Comparison of ENCODE assay signal across 17 mouse cellular contexts in the genomic region with DNA sequence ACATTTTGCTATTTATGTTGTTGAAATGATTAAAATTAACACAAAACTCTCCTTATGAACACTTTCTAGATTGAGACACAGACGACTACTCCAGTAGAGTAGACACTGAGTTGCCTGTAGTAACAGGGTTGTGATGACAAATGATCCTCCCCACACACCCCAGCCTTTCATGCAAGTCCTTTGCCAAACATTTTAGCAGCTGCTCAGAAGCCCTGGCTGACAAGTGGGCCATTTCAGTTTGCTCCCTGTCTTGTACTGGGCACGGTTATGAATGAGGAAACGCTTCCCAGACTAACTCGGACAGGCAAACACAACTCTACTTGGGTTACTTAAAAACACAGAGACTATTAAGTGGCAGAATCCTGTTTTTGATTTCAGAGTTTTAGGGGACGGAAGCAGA. TPM values are rescaled to one million over a fixed set of nuclear protein-coding genes. Genes with fewer than 3 reads are reported as not detected.
DNase-seq lines count a peak whose midpoint lies in the region; ATAC-seq and TF ChIP-seq lines count a peak whose summit lies in the region.
"Had no signal": no experiment of that assay in that cellular context is flagged by ENCODE, and none has a peak within 500 bp of the region (broad histone marks: within the 10 kb centered on the region; RNA-seq: fewer than 3 reads in every experiment).

No protein-coding gene starts in this region.

- no peaks in the 10 kb centered on the region; the same call in none of the 2 replicates for H3K4me1 ChIP-seq in lung, embryonic 14.5 days (ENCODE audit: insufficient read depth)

- H3K9me3 ChIP-seq in lung, embryonic 14.5 days (ENCODE audit: low read depth, low read length) = no peaks in the 10 kb centered on the region
- H3K9me3 ChIP-seq: forebrain, embryonic 12.5 days; G1E; midbrain, embryonic 10.5 days had no signal

- no peak for TF ChIP-seq CTCF in lung, embryonic 14.5 days (IDR thresholded peaks at IDR 0.05; ENCODE audit: low read depth)

- H3K27ac ChIP-seq in lung, embryonic 14.5 days (ENCODE audit: low read depth) = no peak overlapping the region
- H3K27ac ChIP-seq: forebrain, embryonic 12.5 days; midbrain, embryonic 10.5 days had no signal

- no peak overlapping the region for H3K4me2 ChIP-seq in lung, embryonic 14.5 days
- H3K4me2 ChIP-seq: forebrain, embryonic 12.5 days had no signal

- no peaks in the 10 kb centered on the region for H3K27me3 ChIP-seq in lung, embryonic 14.5 days (ENCODE audit: insufficient read depth, low read length)
- H3K27me3 ChIP-seq: forebrain, embryonic 12.5 days had no signal

- DNase-seq in gastrocnemius, postnatal 25 days = peak; percentile 62
- DNase-seq in gastrocnemius, postnatal 4 days (ENCODE audit: low spot score in 2 of 2) = no peak
- peak; percentile 42 for DNase-seq in lung, embryonic 14.5 days
- no peak for DNase-seq in lung, postnatal 25 days (ENCODE audit: low spot score)
- DNase-seq in adipocyte (ENCODE audit: low spot score) = peak; percentile 68
- DNase-seq in lung, postnatal 14 days = peak; percentile 31
- DNase-seq: cerebellum, adult 8-10 months; embryo, embryonic 11 days; kidney, adult 9 months; layer of hippocampus, postnatal 36 days; liver; thymus, postnatal 25 days had no signal

- no peaks in the 10 kb centered on the region; the same call in 1 of the 2 replicates for H3K36me3 ChIP-seq in lung, embryonic 14.5 days (ENCODE audit: insufficient read depth)
- H3K36me3 ChIP-seq: forebrain, embryonic 12.5 days; midbrain, embryonic 10.5 days had no signal

- WGBS in lung, embryonic 14.5 days = 33% methylated on average over 5 of the region's 5 CpGs

- H3K9ac ChIP-seq in lung, embryonic 14.5 days = no peak overlapping the region
- H3K9ac ChIP-seq: forebrain, embryonic 12.5 days had no signal

- no peak overlapping the region for H3K4me3 ChIP-seq in lung, embryonic 14.5 days (ENCODE audit: low read depth, low read length)
- H3K4me3 ChIP-seq: forebrain, embryonic 12.5 days; midbrain, embryonic 10.5 days had no signal

- no peak for ATAC-seq in lung, embryonic 14.5 days (ENCODE audit: insufficient read depth)
- ATAC-seq in megakaryocyte, adult 5-6 weeks (ENCODE audit: poor library complexity, severe bottlenecking) = no peak
- ATAC-seq: CD4-positive, CD25-positive, alpha-beta regulatory T cell, adult 4 months had no signal

RNA-seq across cellular contexts. Expression of gene Hexim1, which starts 4.3 kb away (rescaled TPM):
- total RNA-seq in gastrocnemius, postnatal 25 days (2021) = 10 to 100 TPM; 17.4 to 19.0 TPM
- total RNA-seq in gastrocnemius, postnatal 4 days (2021) = 10 to 100 TPM; 26.9 to 29.6 TPM
- 5.3 and 5.8 TPM in 2 replicates for polyA plus RNA-seq in lung, embryonic 14.5 days (2014; fragmentation: Nextera tagmentation; extraction: Ambion mirVana)
- total RNA-seq in megakaryocyte, adult 5-6 weeks (2015) = 10.1 TPM in 2 replicates
- 17.0 and 24.6 TPM in 2 replicates for total RNA-seq in megakaryocyte, adult 5-6 weeks (2017)

RNA-seq across cellular contexts. Expression of gene Hexim2, which starts 11.9 kb away (rescaled TPM):
- 1 to 10 TPM; 1.0 to 1.9 TPM for total RNA-seq in gastrocnemius, postnatal 25 days (2021)
- total RNA-seq in gastrocnemius, postnatal 4 days (2021) = 1 to 10 TPM; 6.3 to 7.0 TPM
- 9.3 and 9.5 TPM in 2 replicates for polyA plus RNA-seq in lung, embryonic 14.5 days (2014; fragmentation: Nextera tagmentation; extraction: Ambion mirVana)
- total RNA-seq in megakaryocyte, adult 5-6 weeks (2015) = 0.25 and 1.8 TPM in 2 replicates
- total RNA-seq in megakaryocyte, adult 5-6 weeks (2017) = 1.0 and 2.1 TPM in 2 replicates

RNA-seq across cellular contexts. Expression of gene Acbd4, which starts 18.8 kb away (rescaled TPM):
- total RNA-seq in gastrocnemius, postnatal 25 days (2021) = 10 to 100 TPM; 23.7 to 29.7 TPM
- total RNA-seq in gastrocnemius, postnatal 4 days (2021) = 10 to 100 TPM; 45.0 to 53.0 TPM
- 11.0 and 14.4 TPM in 2 replicates for polyA plus RNA-seq in lung, embryonic 14.5 days (2014; fragmentation: Nextera tagmentation; extraction: Ambion mirVana)
- total RNA-seq in megakaryocyte, adult 5-6 weeks (2015) = 3.2 and 6.2 TPM in 2 replicates
- total RNA-seq in megakaryocyte, adult 5-6 weeks (2017) = 9.3 and 9.4 TPM in 2 replicates

RNA-seq across cellular contexts. Expression of gene Plcd3, which starts 18.9 kb away (rescaled TPM):
- total RNA-seq in gastrocnemius, postnatal 25 days (2021) = 1 to 10 TPM; 3.2 to 3.9 TPM
- total RNA-seq in gastrocnemius, postnatal 4 days (2021) = 10 to 100 TPM in 1 of 2 experiments, 1 to 10 TPM in 1; 9.3 to 12.4 TPM
- polyA plus RNA-seq in lung, embryonic 14.5 days (2014; fragmentation: Nextera tagmentation; extraction: Ambion mirVana) = 1.0 and 2.5 TPM in 2 replicates
- total RNA-seq in megakaryocyte, adult 5-6 weeks (2015) = not detected in 2 replicates
- not detected in 2 replicates for total RNA-seq in megakaryocyte, adult 5-6 weeks (2017)
- polyA plus RNA-seq: G1E had no signal

RNA-seq across cellular contexts. Expression of gene Fmnl1, which starts 50.6 kb away (rescaled TPM):
- 1 to 10 TPM; 4.7 to 4.9 TPM for total RNA-seq in gastrocnemius, postnatal 25 days (2021)
- total RNA-seq in gastrocnemius, postnatal 4 days (2021) = 1 to 10 TPM; 8.1 to 8.2 TPM
- 2.5 and 2.8 TPM in 2 replicates for polyA plus RNA-seq in lung, embryonic 14.5 days (2014; fragmentation: Nextera tagmentation; extraction: Ambion mirVana)
- total RNA-seq in megakaryocyte, adult 5-6 weeks (2015) = 387 and 407 TPM in 2 replicates
- 126 and 152 TPM in 2 replicates for total RNA-seq in megakaryocyte, adult 5-6 weeks (2017)
- total RNA-seq: G1E had no signal

Comparison
In these comparisons a context has a peak if more than half of its experiments do, and no peak if none do; other contexts are left out.
1. DNase-seq: peak in gastrocnemius, postnatal 25 days (single experiment), lung, embryonic 14.5 days (single experiment), adipocyte (single experiment) and lung, postnatal 14 days (single experiment); none in gastrocnemius, postnatal 4 days (0 of 2) and lung, postnatal 25 days (single experiment).